12 mouse cellular contexts compared by ENCODE assay signal in genomic region chr13:83627429-83627828, GRCm38 (mm10).
"Had no signal": no experiment of that assay in that cellular context is flagged by ENCODE, and none has a peak within 500 bp of the region (broad histone marks: within the 10 kb centered on the region; RNA-seq: fewer than 3 reads in every experiment).

No protein-coding gene starts in this region.

- DNase-seq: left cerebral cortex, postnatal 4 days; liver; liver, embryonic 13.5 days; liver, postnatal 0 days; lung, adult 18-20 months; lung, adult 2 months; lung, embryonic 14.5 days; lung, postnatal 10 days; lung, postnatal 14 days; lung, postnatal 36 days; lung, postnatal 4 days; midbrain, embryonic 14.5 days had no signal
